Mouse (Mus musculus): ENCODE results near the gene Fbxo6.

The Fbxo6 gene

GRCm38 (mm10) chr4:148160436-148161390 is 8.8 kb upstream of the Fbxo6 start, which contains the start of the genes Fbxo44 and Fbxo2:
TSS of gene Fbxo44 (minus strand) at chr4:148160482.
TSS of gene Fbxo2 (plus strand) at chr4:148160621.
- peak in 1 of 2 experiments; percentile 49 for DNase-seq (ENCODE audit: low spot score in 2 of 2)

GRCm38 (mm10) chr4:148159544-148160435 is 7.8 kb upstream of the Fbxo6 start:
- peak; percentile 90 to 95 for DNase-seq (ENCODE audit: low spot score in 2 of 2)

GRCm38 (mm10) chr4:148158436-148159348 is 6.8 kb upstream of the Fbxo6 start:
- DNase-seq (ENCODE audit: low spot score in 2 of 2), result peak in 1 of 2 experiments; percentile 45

GRCm38 (mm10) chr4:148154982-148155381 is 3.0 kb upstream of the Fbxo6 start:
- peak in 1 of 2 experiments; percentile 60 for DNase-seq (ENCODE audit: low spot score in 2 of 2)

GRCm38 (mm10) chr4:148154006-148154405 is 2.1 kb upstream of the Fbxo6 start:
- DNase-seq (ENCODE audit: low spot score in 2 of 2), result no peak

- no peak for DNase-seq (ENCODE audit: low spot score in 2 of 2)
Observed at GRCm38 (mm10) chr4:148152547-148152946, 607 bp upstream of the Fbxo6 start.

GRCm38 (mm10) chr4:148150953-148151266 is 1.0 kb downstream of the Fbxo6 start:
- no peak for DNase-seq (ENCODE audit: low spot score in 2 of 2)

- DNase-seq (ENCODE audit: low spot score in 2 of 2), result no peak
Observed at GRCm38 (mm10) chr4:148150242-148150641, 1.7 kb downstream of the Fbxo6 start.

- DNase-seq (ENCODE audit: low spot score in 2 of 2), result no peak
Observed at GRCm38 (mm10) chr4:148149540-148149939, 2.4 kb downstream of the Fbxo6 start.

GRCm38 (mm10) chr4:148147714-148148113 is 4.2 kb downstream of the Fbxo6 start:
- DNase-seq (ENCODE audit: low spot score in 2 of 2), result no peak

- DNase-seq (ENCODE audit: low spot score in 2 of 2), result no peak
Observed at GRCm38 (mm10) chr4:148143721-148144120, 8.2 kb downstream of the Fbxo6 start.

- DNase-seq (ENCODE audit: low spot score in 2 of 2), result peak; percentile 88 to 93
Observed at GRCm38 (mm10) chr4:148140098-148141011, 11.6 kb downstream of the Fbxo6 start.

- DNase-seq (ENCODE audit: low spot score in 2 of 2), result no peak
Observed at GRCm38 (mm10) chr4:148139767-148140097, 12.2 kb downstream of the Fbxo6 start.

- DNase-seq (ENCODE audit: low spot score in 2 of 2), result no peak
Observed at GRCm38 (mm10) chr4:148137503-148137902, 14.4 kb downstream of the Fbxo6 start.

GRCm38 (mm10) chr4:148134988-148135387 is 17.0 kb downstream of the Fbxo6 start:
- DNase-seq (ENCODE audit: low spot score in 2 of 2), result no peak

- DNase-seq (ENCODE audit: low spot score in 2 of 2), result peak in 1 of 2 experiments; percentile 50
Observed at GRCm38 (mm10) chr4:148131497-148132081, 20.4 kb downstream of the Fbxo6 start.

GRCm38 (mm10) chr4:148130561-148131413 is 21.2 kb downstream of the Fbxo6 start, which contains the start of gene Draxin:
TSS of gene Draxin (minus strand) at chr4:148130698.
- peak in 1 of 2 experiments; percentile 81 for DNase-seq (ENCODE audit: low spot score in 2 of 2)

- DNase-seq (ENCODE audit: low spot score in 2 of 2), result no peak
Observed at GRCm38 (mm10) chr4:148130133-148130532, 21.8 kb downstream of the Fbxo6 start, which contains the start of gene Mad2l2. TSS of gene Mad2l2 (plus strand) at chr4:148130384.

GRCm38 (mm10) chr4:148128672-148129071 is 23.3 kb downstream of the Fbxo6 start:
- DNase-seq (ENCODE audit: low spot score in 2 of 2), result no peak

Data from cerebellum, postnatal 4 days (tissue).